Mouse (Mus musculus) cortical plate, adult 2 months (tissue): ENCODE measurements around the gene Ssty2. TPM values are rescaled to one million over a fixed set of nuclear protein-coding genes. Genes with fewer than 3 reads are reported as not detected.
"Not testable (repeated sequence)": the region's sequence is repeated elsewhere in the genome, so short reads cannot be mapped to it uniquely, and the experiment has no call there.

Source experiments
- H3K27ac ChIP-seq: fragments of 200-500 bp; 2 replicates; pipeline ENCODE4 v1.5.1; 2012; ENCODE audit warnings: low read length, control low read depth, inconsistent platforms; ENCODE audit not compliant: insufficient read depth
- H3K4me1 ChIP-seq: fragments of 200-500 bp; 2 replicates; pipeline ENCODE4 v1.6.1; 2011; ENCODE audit warnings: low read length; ENCODE audit not compliant: control insufficient read depth, insufficient read depth
- H3K4me3 ChIP-seq: fragments of 200-500 bp; 2 replicates; pipeline ENCODE4 v1.5.1; 2011; ENCODE audit warnings: mild to moderate bottlenecking, low read length, control low read depth; ENCODE audit not compliant: insufficient read depth
- polyA plus RNA-seq: library from polyadenylated mRNA; depleted of rRNA; stranded (reverse); fragments of >200 nt; gene quantifications from 2 replicates; pipeline ENCODE4 v1.2.3, GENCODE M21; 2012; rRNA removed

The Ssty2 gene
- not detected in 2 replicates for polyA plus RNA-seq

DNA sequence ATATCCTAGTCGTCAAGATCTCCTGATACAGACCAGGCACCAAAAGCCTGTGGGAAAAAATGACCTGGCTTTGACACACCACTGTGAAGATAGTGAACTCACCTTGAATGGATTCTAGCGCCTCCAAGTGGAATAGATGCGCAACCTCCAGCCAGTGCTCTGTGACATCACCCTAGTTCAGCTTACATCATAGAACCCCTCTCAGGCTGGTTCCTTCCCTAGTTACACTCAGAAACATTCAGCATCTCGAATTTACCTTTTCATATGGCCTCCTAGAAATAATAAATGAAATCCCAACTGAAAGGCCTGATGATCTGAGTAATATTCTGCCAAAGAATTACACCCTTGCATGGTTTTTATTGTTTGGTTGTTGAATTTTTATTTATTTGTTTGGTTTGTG, at the start of gene Ssty2:
Gene Ssty2 (minus strand): TSS at position 101 of the 400 bp plus-strand sequence.
- not testable (repeated sequence) for H3K27ac ChIP-seq, H3K4me1 ChIP-seq

More for the DNA sequence above, at the start of gene Ssty2:
- not testable (repeated sequence) for H3K4me3 ChIP-seq
